Mouse (Mus musculus) liver, embryonic 15.5 days (tissue): ENCODE data around the gene Map3k14. TPM values are rescaled to one million over a fixed set of nuclear protein-coding genes. Genes with fewer than 3 reads are reported as not detected.

Experiments used
- ATAC-seq: fragments of 200-750 bp; cut with Nextera tagmentation; 2 replicates; pipeline ENCODE4 v1.8.0; 2017; ENCODE audit warnings: moderate number of reproducible peaks, mild to moderate bottlenecking, moderate library complexity; ENCODE audit not compliant: insufficient read depth
- H3K27ac ChIP-seq: fragments of 300-500 bp; sonication (generic); replicated peaks from 2 replicates; pipeline ENCODE4 v1.5.1; 2015; ENCODE audit warnings: mild to moderate bottlenecking, inconsistent platforms
- H3K27me3 ChIP-seq: fragments of 300-500 bp; sonication (generic); 2 replicates; pipeline ENCODE4 v1.6.1; 2015; ENCODE audit warnings: mild to moderate bottlenecking, inconsistent platforms
- H3K36me3 ChIP-seq: fragments of 300-500 bp; sonication (generic); replicated peaks from 2 replicates; pipeline ENCODE4 v1.6.1; 2015; ENCODE audit warnings: moderate library complexity, mild to moderate bottlenecking, inconsistent platforms
- H3K4me1 ChIP-seq: fragments of 300-500 bp; sonication (generic); replicated peaks from 2 replicates; pipeline ENCODE4 v1.6.1; 2015; ENCODE audit warnings: inconsistent platforms
- H3K4me2 ChIP-seq: fragments of 300-500 bp; sonication (generic); 2 replicates; pipeline ENCODE4 v1.6.1; 2015; ENCODE audit warnings: moderate library complexity, mild to moderate bottlenecking, inconsistent platforms
- H3K4me3 ChIP-seq: fragments of 300-500 bp; sonication (generic); replicated peaks from 2 replicates; pipeline ENCODE4 v1.5.1; 2015; ENCODE audit warnings: mild to moderate bottlenecking, inconsistent platforms
- H3K9ac ChIP-seq: fragments of 300-500 bp; sonication (generic); 2 replicates; pipeline ENCODE4 v1.6.1; 2015; ENCODE audit warnings: moderate library complexity, mild to moderate bottlenecking, inconsistent platforms
- H3K9me3 ChIP-seq: fragments of 300-500 bp; sonication (generic); replicated peaks from 2 replicates; pipeline ENCODE4 v1.6.1; 2016; ENCODE audit warnings: inconsistent platforms
- WGBS: fragments of 180-500 bp; shearing (Covaris S2); methylation state at CpG from one replicate; pipeline ENCODE4 v1.1.7; 2015; ENCODE audit warnings: mixed read lengths; ENCODE audit not compliant: insufficient replicate concordance; 5-methylcytosine and 5-hydroxymethylcytosine counted together
- polyA plus RNA-seq: library from polyadenylated mRNA; unstranded; fragments of >200 nt; fragmentation: Nextera tagmentation; extraction: Ambion mirVana; gene quantifications from 2 replicates; pipeline ENCODE4 v1.2.1, GENCODE M21; 2015

Gene Map3k14
- polyA plus RNA-seq, 1 experiment from 2014 or later = 0.47 TPM

- H3K4me1 ChIP-seq = no peaks in the 10 kb centered on the region
- H3K4me3 ChIP-seq = no peak overlapping the region
- H3K36me3 ChIP-seq = no peaks in the 10 kb centered on the region
- no peaks in the 10 kb centered on the region for H3K9me3 ChIP-seq
- 68% methylated on average over 44 of the region's 44 CpGs for WGBS
- H3K4me2 ChIP-seq = no peak overlapping the region
- no peak overlapping the region for H3K9ac ChIP-seq
- H3K27me3 ChIP-seq = peaks cover 39% of the 10 kb centered on the region
- H3K27ac ChIP-seq = no peak overlapping the region
- no peak for ATAC-seq
Observed at GRCm38 (mm10) chr11:103192956-103193824, 74.1 kb downstream of the Map3k14 start.

GRCm38 (mm10) chr11:103192230-103192955 lies 74.9 kb downstream of the Map3k14 start:
- no peak for ATAC-seq
- Histone ChIP-seq H3K27ac (no peak overlapping the region), H3K36me3 (no peaks in the 10 kb centered on the region), H3K4me1 (no peaks in the 10 kb centered on the region), H3K9ac (no peak overlapping the region), H3K9me3 (no peaks in the 10 kb centered on the region), H3K27me3 (peaks cover 33% of the 10 kb centered on the region), H3K4me2 (no peak overlapping the region), H3K4me3 (no peak overlapping the region)
- WGBS = 76% methylated on average over 28 of the region's 28 CpGs

GRCm38 (mm10) chr11:103184891-103185290 lies 82.4 kb downstream of the Map3k14 start:
- Histone ChIP-seq H3K9me3 (no peaks in the 10 kb centered on the region), H3K4me3 (no peak overlapping the region), H3K27ac (no peak overlapping the region), H3K4me1 (no peaks in the 10 kb centered on the region), H3K4me2 (no peak overlapping the region), H3K9ac (no peak overlapping the region), H3K36me3 (no peaks in the 10 kb centered on the region), H3K27me3 (no peaks in the 10 kb centered on the region)
- no peak for ATAC-seq
- WGBS = 53% methylated on average over 2 of the region's 2 CpGs

- Histone ChIP-seq H3K4me3 (no peak overlapping the region), H3K27ac (no peak overlapping the region), H3K36me3 (no peaks in the 10 kb centered on the region), H3K4me1 (no peaks in the 10 kb centered on the region), H3K4me2 (no peak overlapping the region), H3K9ac (no peak overlapping the region), H3K9me3 (no peaks in the 10 kb centered on the region), H3K27me3 (no peaks in the 10 kb centered on the region)
- ATAC-seq = no peak
- 61% methylated on average over 3 of the region's 3 CpGs for WGBS
Observed at GRCm38 (mm10) chr11:103181911-103182310, 85.4 kb downstream of the Map3k14 start.

GRCm38 (mm10) chr11:103181349-103181748 lies 85.9 kb downstream of the Map3k14 start:
- H3K4me2 ChIP-seq = no peak overlapping the region
- H3K4me3 ChIP-seq = no peak overlapping the region
- WGBS = 57% methylated on average over 9 of the region's 9 CpGs
- H3K27me3 ChIP-seq = no peaks in the 10 kb centered on the region
- 0 out of 2 replicates have a peak, but pooled peaks cover 3% of the 10 kb centered on the region for H3K4me1 ChIP-seq
- H3K27ac ChIP-seq = no peak overlapping the region
- no peaks in the 10 kb centered on the region for H3K9me3 ChIP-seq
- no peaks in the 10 kb centered on the region for H3K36me3 ChIP-seq
- H3K9ac ChIP-seq = no peak overlapping the region
- no peak for ATAC-seq

- WGBS = 50% methylated on average over 1 of the region's 1 CpGs
- H3K27ac ChIP-seq = no peak overlapping the region
- H3K4me1 ChIP-seq = peaks cover 11% of the 10 kb centered on the region; the same call in 1 of the 2 replicates
- H3K36me3 ChIP-seq = no peaks in the 10 kb centered on the region
- H3K4me2 ChIP-seq = no peak overlapping the region
- H3K27me3 ChIP-seq = no peaks in the 10 kb centered on the region
- no peak overlapping the region for H3K9ac ChIP-seq
- no peak for ATAC-seq
- no peak overlapping the region for H3K4me3 ChIP-seq
- H3K9me3 ChIP-seq = no peaks in the 10 kb centered on the region
Observed at GRCm38 (mm10) chr11:103180426-103180825, 86.8 kb downstream of the Map3k14 start.

GRCm38 (mm10) chr11:103178748-103179147 lies 88.5 kb downstream of the Map3k14 start:
- no peaks in the 10 kb centered on the region for H3K36me3 ChIP-seq
- 72% methylated on average over 8 of the region's 8 CpGs for WGBS
- H3K27me3 ChIP-seq = no peaks in the 10 kb centered on the region
- no peaks in the 10 kb centered on the region for H3K9me3 ChIP-seq
- H3K4me1 ChIP-seq = peaks cover 25% of the 10 kb centered on the region
- no peak overlapping the region for H3K4me2 ChIP-seq
- no peak overlapping the region for H3K4me3 ChIP-seq
- H3K27ac ChIP-seq = no peak overlapping the region
- no peak for ATAC-seq
- no peak overlapping the region for H3K9ac ChIP-seq

GRCm38 (mm10) chr11:103177815-103178485 lies 89.3 kb downstream of the Map3k14 start:
- Histone ChIP-seq H3K4me1 (peaks cover 32% of the 10 kb centered on the region), H3K27me3 (peaks cover 5% of the 10 kb centered on the region; the same call in 1 of the 2 replicates), H3K9ac (no peak overlapping the region), H3K4me3 (no peak overlapping the region), H3K4me2 (peak overlapping the region; percentile 15; the same call in 1 of the 2 replicates), H3K9me3 (no peaks in the 10 kb centered on the region), H3K36me3 (no peaks in the 10 kb centered on the region), H3K27ac (no peak overlapping the region)
- peak; percentile 17; the same call in 1 of the 2 replicates for ATAC-seq
- WGBS = 34% methylated on average over 15 of the region's 15 CpGs

- WGBS = 53% methylated on average over 5 of the region's 5 CpGs
- Histone ChIP-seq H3K36me3 (no peaks in the 10 kb centered on the region), H3K4me1 (peaks cover 32% of the 10 kb centered on the region), H3K9me3 (no peaks in the 10 kb centered on the region), H3K9ac (no peak overlapping the region), H3K27me3 (peaks cover 12% of the 10 kb centered on the region), H3K4me3 (no peak overlapping the region), H3K27ac (no peak overlapping the region), H3K4me2 (peak overlapping the region; percentile 15)
- no peak for ATAC-seq
Observed at GRCm38 (mm10) chr11:103177216-103177615, 90.1 kb downstream of the Map3k14 start.

GRCm38 (mm10) chr11:103176510-103176909 lies 90.8 kb downstream of the Map3k14 start:
- no peaks in the 10 kb centered on the region for H3K36me3 ChIP-seq
- WGBS = 74% methylated on average over 1 of the region's 1 CpGs
- H3K9ac ChIP-seq = no peak overlapping the region
- H3K4me3 ChIP-seq = no peak overlapping the region
- H3K27ac ChIP-seq = no peak overlapping the region
- no peak for ATAC-seq
- H3K4me2 ChIP-seq = 0 out of 2 replicates have a peak overlapping the region, but pooled peaks have one; percentile 15
- H3K4me1 ChIP-seq = peaks cover 33% of the 10 kb centered on the region
- no peaks in the 10 kb centered on the region for H3K9me3 ChIP-seq
- peaks cover 19% of the 10 kb centered on the region for H3K27me3 ChIP-seq
